Mouse (Mus musculus) retina, embryonic 14.5 days (tissue): ENCODE measurements around the gene Fgfr2.
"Not testable (repeated sequence)": the region's sequence is repeated elsewhere in the genome, so short reads cannot be mapped to it uniquely, and the experiment has no call there.

Experiments used
- DNase-seq: peaks from one replicate; pipeline ENCODE4 v3.0.0-alpha.2; 2015; ENCODE audit warnings: low spot score

Fgfr2 gene

DNA sequence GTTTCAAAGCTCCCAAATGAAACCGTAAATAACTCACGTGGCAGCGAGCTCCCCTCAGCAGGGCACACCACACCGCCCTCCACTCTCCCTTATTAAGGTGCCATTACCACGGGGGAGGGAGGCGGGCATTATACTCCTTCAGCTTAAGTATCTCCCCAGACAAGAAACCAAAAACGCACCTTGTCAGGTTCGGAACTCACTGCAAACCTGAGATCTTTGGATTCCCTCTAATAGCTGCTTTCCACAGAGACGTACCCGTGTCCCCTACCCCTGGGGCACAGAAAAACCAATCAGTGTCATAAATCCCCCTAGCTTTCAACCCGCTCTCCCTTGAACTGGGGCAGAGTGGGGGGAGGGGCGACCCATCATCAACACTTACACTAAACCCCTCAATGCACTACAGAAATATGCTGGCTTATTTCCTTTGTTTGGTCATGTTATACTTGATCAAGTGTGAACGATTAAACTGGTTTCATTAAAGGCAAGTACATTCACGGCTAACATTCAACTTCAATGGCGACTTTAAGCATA lies 2.9 kb downstream of the Fgfr2 start:
- DNase-seq: peak; percentile 76

- no peak for DNase-seq
Measured at GRCm38 (mm10) chr7:133117815-133118214, 5.3 kb downstream of the Fgfr2 start.

DNA sequence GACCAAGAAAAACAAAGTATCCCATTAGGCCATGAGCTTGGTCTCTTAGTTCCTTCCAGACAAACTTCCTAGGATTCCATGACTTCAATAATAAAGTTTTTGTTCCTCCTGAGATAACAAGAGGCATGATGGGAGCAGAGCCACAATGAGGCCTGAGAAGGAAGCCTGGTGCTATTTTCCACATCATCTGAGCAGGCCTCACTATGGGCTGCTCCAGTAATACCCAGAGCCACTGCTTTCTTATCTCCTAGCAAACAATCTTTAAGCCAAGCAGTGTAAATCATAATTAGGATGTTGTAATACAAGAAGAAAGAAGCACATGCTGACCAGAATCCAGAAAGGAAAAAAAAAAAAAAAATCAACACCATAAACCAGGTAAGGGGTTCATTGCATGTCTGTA lies 6.6 kb downstream of the Fgfr2 start:
- DNase-seq: no peak

DNA sequence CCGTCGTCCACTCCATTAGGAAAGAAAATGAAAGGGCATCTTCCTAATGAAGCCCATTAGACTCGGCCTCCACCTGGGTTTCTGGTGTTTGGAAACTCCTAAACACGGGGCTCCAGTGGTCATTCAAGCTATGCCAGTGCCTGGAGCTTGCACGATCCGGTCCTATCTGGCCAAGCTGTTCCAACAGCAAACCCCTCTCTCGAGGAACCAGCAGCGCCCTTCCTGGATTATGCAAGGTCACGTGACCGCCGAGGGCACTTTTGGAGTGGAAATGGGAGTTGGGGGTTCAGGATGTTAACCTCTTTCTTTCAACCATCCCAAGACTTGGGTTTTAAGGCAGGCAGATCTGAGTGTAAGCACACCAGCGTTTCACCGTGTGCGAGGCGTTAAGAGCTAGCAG lies 7.3 kb downstream of the Fgfr2 start:
- DNase-seq: peak; percentile 29

DNA sequence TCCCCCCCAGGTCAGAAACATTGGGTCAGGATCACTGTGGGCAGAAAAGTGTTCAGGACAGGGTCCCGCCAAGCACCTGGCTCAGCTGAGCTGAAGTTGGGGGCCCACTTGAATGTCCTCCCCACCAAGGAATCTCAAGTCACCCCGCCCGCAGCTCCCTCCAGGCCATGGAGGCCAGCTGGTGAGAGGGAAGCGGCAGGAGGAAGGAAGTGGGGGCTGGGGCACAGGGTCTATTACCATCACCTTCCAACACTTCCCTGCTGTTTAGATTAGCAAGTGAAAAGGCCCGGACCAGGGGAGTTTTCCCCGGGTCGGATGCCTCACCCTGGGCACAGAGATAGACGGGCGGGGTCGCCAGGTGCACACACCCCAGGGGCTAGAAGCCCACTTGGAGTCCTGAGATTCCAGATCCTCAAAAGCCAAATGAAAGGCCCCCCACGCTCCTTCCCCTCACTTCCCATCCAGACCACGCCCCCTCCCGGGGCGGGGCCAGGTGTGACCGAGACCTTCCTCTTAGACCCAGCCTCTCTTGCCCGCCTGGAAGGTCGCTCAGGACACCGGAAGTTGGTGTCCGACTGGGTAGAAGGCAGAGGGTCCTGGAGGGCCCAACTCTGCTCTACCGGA lies 8.2 kb downstream of the Fgfr2 start:
- DNase-seq: no peak

- no peak for DNase-seq
Measured at GRCm38 (mm10) chr7:133113185-133113895, 9.8 kb downstream of the Fgfr2 start.

- peak; percentile 70 for DNase-seq
Measured at GRCm38 (mm10) chr7:133112351-133112831, 10.8 kb downstream of the Fgfr2 start.

DNA sequence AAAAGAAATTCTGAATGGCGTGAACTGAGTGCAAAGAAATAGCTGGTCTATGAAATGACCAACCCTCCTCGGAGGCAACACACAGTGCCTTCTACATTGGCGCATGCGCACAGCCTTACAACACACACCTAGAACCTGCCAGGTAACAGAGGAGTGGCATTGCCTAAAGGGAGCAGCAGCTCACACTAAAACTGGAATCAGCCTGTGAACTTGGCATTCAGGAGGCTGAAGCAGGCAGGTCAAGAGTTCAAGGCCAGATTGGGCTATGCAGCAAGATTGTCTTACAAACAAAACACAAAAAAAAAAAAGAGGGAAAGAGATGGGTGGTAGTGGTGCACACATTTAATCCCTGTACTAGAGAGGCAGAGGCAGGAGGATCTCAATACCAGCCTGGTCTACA lies 13.7 kb downstream of the Fgfr2 start:
- DNase-seq: no peak

- DNase-seq: no peak
Measured at GRCm38 (mm10) chr7:133108695-133109094, 14.5 kb downstream of the Fgfr2 start.

- DNase-seq: peak; percentile 37
Measured at GRCm38 (mm10) chr7:133102578-133102977, 20.6 kb downstream of the Fgfr2 start.

DNA sequence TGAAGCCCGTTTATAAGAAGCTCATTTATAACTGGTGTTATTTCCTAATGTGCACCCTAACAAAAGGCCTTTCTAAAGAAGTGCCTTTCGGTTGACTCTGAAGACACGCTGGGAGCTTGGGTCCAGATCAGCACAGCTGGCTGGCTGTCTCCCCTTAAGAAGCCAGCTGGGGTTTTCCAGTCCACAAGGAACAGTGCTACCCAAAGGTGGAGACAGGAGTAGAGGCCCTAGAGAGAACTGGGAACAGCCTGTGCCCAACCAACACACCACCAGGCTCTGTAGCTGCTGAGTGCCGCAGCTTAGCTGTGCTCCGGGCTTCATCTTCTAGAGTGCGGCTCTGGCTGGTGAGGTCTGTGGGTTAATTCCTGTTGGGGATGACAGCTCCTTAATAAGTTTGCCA lies 22.1 kb downstream of the Fgfr2 start:
- no peak for DNase-seq

DNA sequence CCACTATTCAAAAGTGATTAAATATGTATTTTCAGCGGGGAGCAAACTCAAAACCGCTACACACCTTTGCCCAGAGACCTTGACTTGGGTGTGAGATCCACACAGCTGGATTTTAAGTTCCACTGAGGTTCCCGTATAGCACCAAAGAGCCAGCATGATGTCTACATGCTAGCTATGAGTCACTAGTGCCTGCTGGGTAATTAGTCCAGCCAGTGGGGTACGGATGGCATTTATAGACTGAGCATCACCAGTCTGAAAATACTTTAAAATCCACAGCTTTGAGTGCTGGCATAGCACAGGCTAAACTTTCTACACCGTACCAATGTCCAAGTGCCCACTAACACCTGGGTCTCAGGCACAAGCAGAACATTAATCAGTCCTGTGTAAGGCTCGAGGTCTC lies 23.0 kb downstream of the Fgfr2 start:
- DNase-seq: no peak

DNA sequence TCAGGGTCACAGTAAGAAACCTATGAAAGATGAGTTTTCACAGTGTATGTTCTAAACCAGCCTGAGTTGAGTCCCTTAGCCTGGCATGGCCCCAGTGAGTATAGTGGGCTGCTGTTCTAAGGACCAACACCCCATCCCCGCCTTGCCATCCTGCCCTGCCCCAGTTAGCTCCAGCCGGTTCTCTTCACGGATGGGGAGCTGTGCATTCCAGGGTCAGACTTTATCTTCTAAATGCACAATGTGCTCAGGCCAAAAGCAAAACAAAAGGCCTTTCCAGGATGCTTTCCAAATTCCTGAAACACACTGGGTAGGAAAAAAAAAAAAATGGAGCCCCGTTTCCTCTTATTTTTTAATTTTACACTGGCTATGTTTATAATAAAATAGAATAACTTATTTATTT lies 23.9 kb downstream of the Fgfr2 start:
- no peak for DNase-seq

GRCm38 (mm10) chr7:133098118-133098793 lies 24.9 kb downstream of the Fgfr2 start:
- DNase-seq: no peak

DNA sequence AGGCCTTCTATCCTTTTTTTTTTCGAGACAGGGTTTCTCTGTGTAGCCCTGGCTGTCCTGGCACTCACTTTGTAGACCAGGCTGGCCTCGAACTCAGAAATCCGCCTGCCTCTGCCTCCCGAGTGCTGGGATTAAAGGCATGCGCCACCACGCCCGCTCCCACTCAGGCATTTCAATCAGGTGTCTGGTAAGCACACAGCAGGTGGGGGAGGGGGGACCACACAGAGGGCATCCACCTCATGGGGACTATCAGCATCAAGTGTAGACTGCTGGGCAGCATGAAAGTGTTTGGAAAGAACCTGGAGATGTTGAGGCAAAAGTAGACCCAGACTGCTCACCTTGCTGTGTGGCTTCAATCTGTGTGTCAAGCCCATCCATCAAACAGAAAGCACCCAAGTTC lies 27.5 kb downstream of the Fgfr2 start:
- DNase-seq: not testable (repeated sequence)

DNA sequence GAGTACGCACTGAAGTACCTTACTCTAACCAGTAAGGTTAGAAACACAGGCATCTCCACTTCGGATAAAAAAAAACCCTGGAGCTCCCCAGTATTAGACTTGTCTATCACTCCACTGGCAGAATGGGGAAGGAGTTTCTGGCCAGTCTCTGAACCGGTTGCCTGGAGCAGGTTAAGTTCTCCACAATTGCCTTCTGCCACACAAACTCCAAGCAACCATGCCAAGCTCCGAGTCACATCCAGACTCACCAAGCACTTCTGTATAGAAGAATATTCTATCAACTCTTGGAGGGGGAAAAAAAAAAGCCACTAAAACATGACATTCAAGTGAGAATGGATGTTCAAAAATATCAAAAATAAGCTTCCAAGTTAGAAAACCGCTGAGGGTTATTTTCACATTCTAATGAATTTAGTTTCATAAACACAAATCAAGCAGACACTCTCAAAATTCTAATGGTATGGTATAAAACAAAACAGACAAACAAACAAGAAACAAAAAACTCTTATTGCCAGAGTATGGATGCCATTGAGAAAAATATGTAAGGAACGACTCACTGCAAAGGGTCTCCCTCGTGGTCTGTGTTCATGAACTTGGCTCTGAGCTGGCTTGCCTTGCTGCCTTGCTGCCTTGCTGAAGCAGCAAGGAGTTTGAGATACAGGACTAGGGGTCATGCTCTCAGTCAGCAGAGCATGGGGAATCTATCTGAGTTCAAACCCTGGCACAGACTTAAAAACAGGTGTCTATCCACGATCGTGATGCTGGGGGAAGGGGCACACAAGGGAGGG lies 28.2 kb downstream of the Fgfr2 start:
- DNase-seq: no peak

- DNase-seq: no peak
Measured at GRCm38 (mm10) chr7:133094161-133094560, 29.0 kb downstream of the Fgfr2 start.

DNA sequence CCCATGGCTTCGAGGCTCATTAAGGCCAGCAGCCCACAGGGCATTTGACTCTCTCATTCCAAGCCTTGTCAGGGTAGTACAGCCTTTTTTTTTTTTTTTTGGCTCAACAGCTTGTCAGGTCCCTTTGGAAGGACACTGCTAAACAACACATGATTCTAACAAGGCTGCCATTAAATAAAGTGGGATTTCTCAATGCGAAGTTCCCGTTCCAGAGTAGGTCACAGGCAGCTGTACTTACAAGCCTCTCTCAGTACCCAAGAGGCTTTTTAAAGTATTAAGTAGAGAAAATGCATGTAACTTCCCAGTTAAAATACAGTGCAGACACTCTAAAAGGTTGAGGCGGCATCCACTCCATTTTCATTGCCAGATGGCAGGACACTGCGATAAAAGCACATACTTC lies 29.4 kb downstream of the Fgfr2 start:
- no peak for DNase-seq

DNA sequence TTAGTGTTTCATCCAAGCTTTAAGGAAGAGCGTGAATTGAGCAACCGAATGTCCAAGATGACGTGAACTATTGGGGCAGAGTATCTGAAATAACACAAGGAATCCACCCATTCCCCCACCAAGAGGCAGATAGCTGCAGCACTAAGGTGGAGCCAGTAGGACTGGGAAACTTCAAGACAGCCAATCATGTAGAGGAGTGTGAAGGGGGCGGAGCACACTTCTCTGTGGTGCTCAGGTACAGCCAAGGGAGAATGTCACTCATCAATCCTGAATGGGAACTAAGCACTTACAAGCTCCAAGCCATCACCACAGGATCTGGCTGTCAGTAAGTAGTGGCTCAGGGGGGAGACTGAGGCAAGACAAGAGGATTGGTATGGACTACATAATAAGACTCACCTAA lies 32.5 kb downstream of the Fgfr2 start:
- no peak for DNase-seq

DNA sequence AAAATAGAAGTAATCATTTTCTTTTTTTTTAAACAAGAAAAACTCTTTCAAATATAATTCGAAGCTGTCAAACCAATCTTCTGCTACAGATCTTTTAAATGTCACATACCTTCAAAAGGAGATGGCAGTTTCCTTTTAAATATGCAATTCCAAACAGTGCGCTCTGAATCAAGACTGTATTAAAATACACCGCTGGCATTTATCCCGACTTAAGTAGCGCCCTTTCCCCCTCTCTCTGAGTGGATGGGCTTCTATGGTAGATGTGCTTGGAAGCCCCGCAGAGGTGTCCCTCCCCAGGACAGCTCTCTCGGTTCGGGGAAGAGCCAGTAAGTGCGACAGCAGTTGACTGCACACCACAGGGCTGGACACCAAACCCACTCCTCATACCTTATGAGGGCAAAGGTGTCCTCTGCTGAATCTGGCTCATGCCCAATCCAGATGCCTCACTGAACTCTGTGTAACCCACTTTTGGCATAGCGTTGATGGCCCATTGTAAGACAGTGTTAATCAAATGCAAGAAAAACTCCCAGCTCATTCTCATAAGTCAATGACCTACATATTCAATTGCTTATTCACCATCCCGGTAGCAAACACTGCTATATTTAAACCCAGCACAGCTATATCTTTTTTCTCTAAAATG lies 33.4 kb downstream of the Fgfr2 start:
- DNase-seq: no peak

DNA sequence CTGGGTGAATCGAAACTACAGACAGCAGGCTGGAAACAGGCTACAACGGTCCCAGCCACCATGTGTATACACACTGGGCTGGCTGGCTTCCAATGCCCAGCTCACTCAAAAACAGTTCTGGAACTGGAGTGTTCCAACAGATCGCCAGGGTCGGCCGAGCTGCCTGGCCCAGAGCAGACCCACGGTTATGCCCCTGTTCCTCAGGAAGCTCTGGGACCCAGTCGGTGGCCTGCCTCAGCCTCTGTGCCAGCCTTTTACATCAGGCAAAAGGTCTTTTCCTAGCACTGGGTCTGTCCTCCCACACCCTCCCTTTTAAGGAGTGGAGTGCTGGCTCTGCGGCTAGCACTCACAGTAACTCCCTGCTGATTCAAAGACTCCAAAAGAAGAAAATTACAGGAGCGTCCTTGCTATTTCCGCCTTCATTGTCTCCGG lies 34.3 kb downstream of the Fgfr2 start:
- DNase-seq: no peak

DNA sequence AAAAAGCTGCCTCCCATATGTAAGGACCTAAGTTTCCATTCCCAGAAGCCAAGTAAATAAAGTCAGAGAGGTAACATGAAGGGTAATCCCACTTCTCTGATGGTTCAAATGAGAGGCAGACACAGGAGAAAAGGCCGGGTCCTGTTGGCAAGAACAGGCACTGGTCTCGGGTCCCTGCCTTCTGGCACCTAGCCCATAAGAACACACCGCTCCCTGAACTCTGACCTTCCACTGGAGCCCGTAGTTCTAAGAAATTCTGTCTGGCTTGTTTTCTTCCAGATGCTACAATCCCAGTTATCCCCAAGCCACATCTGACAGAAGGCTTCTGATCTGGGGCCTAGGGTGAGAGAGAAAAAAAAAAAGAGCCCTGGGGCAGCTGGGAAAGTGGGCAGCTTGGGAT lies 34.7 kb downstream of the Fgfr2 start:
- DNase-seq: no peak
